Mouse (Mus musculus) thymus, adult 2 months (tissue): ENCODE results near the gene Thap7.

Source experiments
- CTCF ChIP-seq: fragments of 200-500 bp; IDR thresholded peaks from 2 replicates; pipeline ENCODE4 v1.5.1; 2012; ENCODE audit warnings: mild to moderate bottlenecking, control low read depth, low read length, moderate library complexity, borderline replicate concordance; ENCODE audit not compliant: control insufficient read depth, poor library complexity, insufficient read depth; ENCODE audit errors: extremely low read depth
- POLR2A ChIP-seq: fragments of 200-500 bp; IDR thresholded peaks from 2 replicates; pipeline ENCODE4 v1.6.1; 2012; ENCODE audit warnings: mild to moderate bottlenecking, low read length, control low read depth, moderate library complexity; ENCODE audit not compliant: control insufficient read depth, poor library complexity, insufficient read depth; ENCODE audit errors: extremely low read depth

GRCm38 (mm10) chr16:17532271-17532670 is 1.3 kb upstream of the Thap7 start:
- TF ChIP-seq CTCF: no peak
- no peak for TF ChIP-seq POLR2A
